Mouse (Mus musculus) spleen, adult 18-20 months (tissue): ENCODE measurements at regions not wholly inside any gene's neighbourhood (a gene's known extent, or its start where the extent isn't known, plus 50 kb on each side); places are given as distances from the start of the nearest gene placed in this dataset.

Source experiments
- DNase-seq, 2 experiments: peaks; one replicate each; pipeline ENCODE4 v3.0.0; 2022; ENCODE audit warnings: mixed read lengths in 2 of 2

- DNase-seq = no peak
Observed at GRCm38 (mm10) chr2:45480671-45481070, 363.5 kb upstream of the Zeb2 start.

GRCm38 (mm10) chr2:45475996-45476395 lies 358.8 kb upstream of the Zeb2 start:
- DNase-seq = no peak

GRCm38 (mm10) chr2:45464306-45464705 lies 347.1 kb upstream of the Zeb2 start:
- no peak for DNase-seq

- no peak for DNase-seq
Observed at GRCm38 (mm10) chr2:45459410-45459809, 342.2 kb upstream of the Zeb2 start.

- DNase-seq = no peak
Observed at GRCm38 (mm10) chr2:45454811-45455210, 337.6 kb upstream of the Zeb2 start.

GRCm38 (mm10) chr2:45439146-45439545 lies 322.0 kb upstream of the Zeb2 start:
- no peak for DNase-seq

GRCm38 (mm10) chr2:45438739-45439138 lies 321.5 kb upstream of the Zeb2 start:
- no peak for DNase-seq

GRCm38 (mm10) chr2:45435261-45435980 lies 318.2 kb upstream of the Zeb2 start:
- DNase-seq = no peak

GRCm38 (mm10) chr2:45434789-45435188 lies 317.6 kb upstream of the Zeb2 start:
- DNase-seq = no peak

GRCm38 (mm10) chr2:45434169-45434568 lies 317.0 kb upstream of the Zeb2 start:
- no peak for DNase-seq

- no peak for DNase-seq
Observed at GRCm38 (mm10) chr2:45431366-45431765, 314.2 kb upstream of the Zeb2 start.

GRCm38 (mm10) chr2:45421774-45422173 lies 304.6 kb upstream of the Zeb2 start:
- DNase-seq = no peak

GRCm38 (mm10) chr2:45408136-45408535 lies 290.9 kb upstream of the Zeb2 start:
- no peak for DNase-seq

GRCm38 (mm10) chr2:45389902-45390492 lies 272.8 kb upstream of the Zeb2 start:
- no peak for DNase-seq

- no peak for DNase-seq
Observed at GRCm38 (mm10) chr2:45371268-45371667, 254.1 kb upstream of the Zeb2 start.

- DNase-seq = no peak
Observed at GRCm38 (mm10) chr2:45370615-45370968, 253.4 kb upstream of the Zeb2 start.

- DNase-seq = no peak
Observed at GRCm38 (mm10) chr2:45369914-45370614, 252.9 kb upstream of the Zeb2 start.

- no peak for DNase-seq
Observed at GRCm38 (mm10) chr2:45369432-45369831, 252.2 kb upstream of the Zeb2 start.

GRCm38 (mm10) chr2:45367436-45368193 lies 250.4 kb upstream of the Zeb2 start:
- no peak for DNase-seq

- DNase-seq = no peak
Observed at GRCm38 (mm10) chr2:45357266-45357665, 240.1 kb upstream of the Zeb2 start.

GRCm38 (mm10) chr2:45356558-45357170 lies 239.5 kb upstream of the Zeb2 start:
- no peak for DNase-seq

- no peak for DNase-seq
Observed at GRCm38 (mm10) chr2:45356021-45356420, 238.8 kb upstream of the Zeb2 start.
